Mouse (Mus musculus): Measurements from ENCODE around the gene Hsbp1. TPM values are rescaled to one million over a fixed set of nuclear protein-coding genes. Genes with fewer than 3 reads are reported as not detected.
"Not testable (repeated sequence)": the region's sequence is repeated elsewhere in the genome, so short reads cannot be mapped to it uniquely, and the experiment has no call there.

Gene Hsbp1
- polyA plus RNA-seq, 1 experiment from 2014 or later = 256 TPM

- no peak for ATAC-seq
- WGBS = 71% methylated on average over 10 of the region's 10 CpGs
Observed at GRCm38 (mm10) chr8:119352977-119353658, 8.8 kb downstream of the Hsbp1 start.

GRCm38 (mm10) chr8:119353659-119354023 is 9.4 kb downstream of the Hsbp1 start:
- WGBS = 84% methylated on average over 6 of the region's 6 CpGs
- ATAC-seq = no peak
- Histone ChIP-seq H3K9ac (ENCODE audit: low read depth, low read length) (no peak overlapping the region), H3K27ac (ENCODE audit: low read depth, low read length) (no peak overlapping the region), H3K4me2 (replicated peaks; ENCODE audit: low read depth) (no peak overlapping the region), H3K4me1 (replicated peaks; ENCODE audit: control insufficient read depth, insufficient read depth, low read length) (no peaks in the 10 kb centered on the region), H3K4me3 (ENCODE audit: low read depth, low read length) (no peak overlapping the region), H3K27me3 (replicated peaks; ENCODE audit: control insufficient read depth, insufficient read depth, low read length) (no peaks in the 10 kb centered on the region), H3K9me3 (ENCODE audit: control insufficient read depth) (no peaks in the 10 kb centered on the region), H3K36me3 (ENCODE audit: control insufficient read depth, insufficient read depth) (peaks cover 11% of the 10 kb centered on the region)
- no peak for TF ChIP-seq CTCF (IDR thresholded peaks at IDR 0.05; ENCODE audit: low read depth)

More at GRCm38 (mm10) chr8:119352977-119353658, 8.8 kb downstream of the Hsbp1 start:
- Histone ChIP-seq H3K4me1 (replicated peaks; ENCODE audit: control insufficient read depth, insufficient read depth, low read length) (no peaks in the 10 kb centered on the region), H3K27me3 (replicated peaks; ENCODE audit: control insufficient read depth, insufficient read depth, low read length) (no peaks in the 10 kb centered on the region), H3K9ac (ENCODE audit: low read depth, low read length) (no peak overlapping the region), H3K36me3 (ENCODE audit: control insufficient read depth, insufficient read depth) (peaks cover 16% of the 10 kb centered on the region), H3K9me3 (ENCODE audit: control insufficient read depth) (no peaks in the 10 kb centered on the region), H3K4me3 (ENCODE audit: low read depth, low read length) (no peak overlapping the region), H3K4me2 (replicated peaks; ENCODE audit: low read depth) (no peak overlapping the region), H3K27ac (ENCODE audit: low read depth, low read length) (no peak overlapping the region)
- TF ChIP-seq CTCF (IDR thresholded peaks at IDR 0.05; ENCODE audit: low read depth) = no peak

GRCm38 (mm10) chr8:119356631-119357030 is 12.3 kb downstream of the Hsbp1 start:
- not testable (repeated sequence) for H3K27me3 ChIP-seq (replicated peaks; ENCODE audit: control insufficient read depth, insufficient read depth, low read length); ATAC-seq; H3K27ac ChIP-seq (ENCODE audit: low read depth, low read length); H3K4me3 ChIP-seq (ENCODE audit: low read depth, low read length); H3K9me3 ChIP-seq (ENCODE audit: control insufficient read depth); H3K36me3 ChIP-seq (ENCODE audit: control insufficient read depth, insufficient read depth); H3K9ac ChIP-seq (ENCODE audit: low read depth, low read length); H3K4me1 ChIP-seq (replicated peaks; ENCODE audit: control insufficient read depth, insufficient read depth, low read length); H3K4me2 ChIP-seq (replicated peaks; ENCODE audit: low read depth)
- peak; percentile 69 for TF ChIP-seq CTCF (IDR thresholded peaks at IDR 0.05; ENCODE audit: low read depth)
- WGBS = 66% methylated on average over 5 of the region's 5 CpGs

GRCm38 (mm10) chr8:119358175-119358574 is 13.9 kb downstream of the Hsbp1 start:
- Histone ChIP-seq H3K4me1 (replicated peaks; ENCODE audit: control insufficient read depth, insufficient read depth, low read length) (no peaks in the 10 kb centered on the region), H3K27ac (ENCODE audit: low read depth, low read length) (no peak overlapping the region), H3K9ac (ENCODE audit: low read depth, low read length) (no peak overlapping the region), H3K4me3 (ENCODE audit: low read depth, low read length) (no peak overlapping the region), H3K9me3 (ENCODE audit: control insufficient read depth) (no peaks in the 10 kb centered on the region), H3K27me3 (replicated peaks; ENCODE audit: control insufficient read depth, insufficient read depth, low read length) (no peaks in the 10 kb centered on the region), H3K4me2 (replicated peaks; ENCODE audit: low read depth) (no peak overlapping the region), H3K36me3 (ENCODE audit: control insufficient read depth, insufficient read depth) (no peaks in the 10 kb centered on the region)
- 79% methylated on average over 7 of the region's 7 CpGs for WGBS
- ATAC-seq = no peak
- no peak for TF ChIP-seq CTCF (IDR thresholded peaks at IDR 0.05; ENCODE audit: low read depth)

GRCm38 (mm10) chr8:119358836-119359235 is 14.5 kb downstream of the Hsbp1 start:
- no peak overlapping the region for H3K4me2 ChIP-seq (replicated peaks; ENCODE audit: low read depth)
- WGBS = 40% methylated on average over 14 of the region's 14 CpGs
- H3K4me3 ChIP-seq (ENCODE audit: low read depth, low read length) = no peak overlapping the region
- no peaks in the 10 kb centered on the region for H3K4me1 ChIP-seq (replicated peaks; ENCODE audit: control insufficient read depth, insufficient read depth, low read length)
- TF ChIP-seq CTCF (IDR thresholded peaks at IDR 0.05; ENCODE audit: low read depth) = peak; percentile 84
- ATAC-seq = no peak
- H3K9ac ChIP-seq (ENCODE audit: low read depth, low read length) = no peak overlapping the region
- no peaks in the 10 kb centered on the region for H3K36me3 ChIP-seq (ENCODE audit: control insufficient read depth, insufficient read depth)
- no peaks in the 10 kb centered on the region for H3K27me3 ChIP-seq (replicated peaks; ENCODE audit: control insufficient read depth, insufficient read depth, low read length)
- no peak overlapping the region for H3K27ac ChIP-seq (ENCODE audit: low read depth, low read length)
- no peaks in the 10 kb centered on the region for H3K9me3 ChIP-seq (ENCODE audit: control insufficient read depth)

- Histone ChIP-seq H3K4me3 (ENCODE audit: low read depth, low read length) (no peak overlapping the region), H3K9me3 (ENCODE audit: control insufficient read depth) (no peaks in the 10 kb centered on the region), H3K36me3 (ENCODE audit: control insufficient read depth, insufficient read depth) (no peaks in the 10 kb centered on the region), H3K27ac (ENCODE audit: low read depth, low read length) (no peak overlapping the region), H3K9ac (ENCODE audit: low read depth, low read length) (no peak overlapping the region), H3K27me3 (replicated peaks; ENCODE audit: control insufficient read depth, insufficient read depth, low read length) (no peaks in the 10 kb centered on the region), H3K4me1 (replicated peaks; ENCODE audit: control insufficient read depth, insufficient read depth, low read length) (no peaks in the 10 kb centered on the region), H3K4me2 (replicated peaks; ENCODE audit: low read depth) (no peak overlapping the region)
- no peak for TF ChIP-seq CTCF (IDR thresholded peaks at IDR 0.05; ENCODE audit: low read depth)
- 29% methylated on average over 8 of the region's 8 CpGs for WGBS
- ATAC-seq = no peak
Observed at GRCm38 (mm10) chr8:119360686-119361295, 16.5 kb downstream of the Hsbp1 start.

- not testable (repeated sequence) for H3K36me3 ChIP-seq (ENCODE audit: control insufficient read depth, insufficient read depth); H3K4me1 ChIP-seq (replicated peaks; ENCODE audit: control insufficient read depth, insufficient read depth, low read length); H3K9ac ChIP-seq (ENCODE audit: low read depth, low read length); H3K9me3 ChIP-seq (ENCODE audit: control insufficient read depth); H3K4me2 ChIP-seq (replicated peaks; ENCODE audit: low read depth); H3K27me3 ChIP-seq (replicated peaks; ENCODE audit: control insufficient read depth, insufficient read depth, low read length); H3K27ac ChIP-seq (ENCODE audit: low read depth, low read length); H3K4me3 ChIP-seq (ENCODE audit: low read depth, low read length); ATAC-seq
- WGBS = 72% methylated on average over 9 of the region's 9 CpGs
Observed at GRCm38 (mm10) chr8:119374716-119375115, 30.4 kb downstream of the Hsbp1 start.

Data from intestine, postnatal 0 days (tissue).